Mouse (Mus musculus) activated CD4-positive, CD25-positive, alpha-beta regulatory T cell, adult 9 weeks (primary cell): ENCODE measurements around the gene Nlrc3. TPM values are rescaled to one million over a fixed set of nuclear protein-coding genes. Genes with fewer than 3 reads are reported as not detected.

Experiments
- polyA plus RNA-seq: library from polyadenylated mRNA; unstranded; fragments of 100-300 nt; shearing (Covaris generic); gene quantifications from one replicate; pipeline ENCODE4 v1.2.1, GENCODE M21; 2017

Gene Nlrc3
- polyA plus RNA-seq, result 93.6 TPM

GRCm38 (mm10) chr16:3976251-3976671 is at the start of gene Nlrc3:
TSS of gene Nlrc3 (minus strand) at chr16:3976632.

GRCm38 (mm10) chr16:4003489-4004398 is 27.3 kb upstream of the Nlrc3 start, which contains the start of gene Slx4:
TSS of gene Slx4 (minus strand) at chr16:4003770.

GRCm38 (mm10) chr16:3908537-3909111 is 67.8 kb downstream of the Nlrc3 start, which contains the start of the genes 1700037C18Rik and Cluap1:
TSS of gene 1700037C18Rik (minus strand) at chr16:3908689.
TSS of gene Cluap1 (plus strand) at chr16:3908801.

Other genes with a start within 250 kb of the Nlrc3 start
- 65.1 TPM for gene Zfp263, start 232.5 kb downstream of the Nlrc3 start, polyA plus RNA-seq
- not detected for gene Olfr15, start 145.8 kb downstream of the Nlrc3 start, polyA plus RNA-seq
- gene Zfp174, start 129.4 kb downstream of the Nlrc3 start, polyA plus RNA-seq, result 0.84 TPM
- 140 TPM for gene Naa60, start 104.3 kb downstream of the Nlrc3 start, polyA plus RNA-seq
- gene Zfp597, start 92.1 kb downstream of the Nlrc3 start, polyA plus RNA-seq, result 15.1 TPM
- gene Gm20695, start 92.0 kb downstream of the Nlrc3 start, polyA plus RNA-seq, result not detected
- 10.6 TPM for gene 1700037C18Rik, start 67.9 kb downstream of the Nlrc3 start, polyA plus RNA-seq
- gene Cluap1, start 67.8 kb downstream of the Nlrc3 start, polyA plus RNA-seq, result 37.5 TPM
- gene Slx4, start 27.1 kb upstream of the Nlrc3 start, polyA plus RNA-seq, result 44.9 TPM
- 4.9 TPM for gene Dnase1, start 60.3 kb upstream of the Nlrc3 start, polyA plus RNA-seq
- gene Trap1, start 101.2 kb upstream of the Nlrc3 start, polyA plus RNA-seq, result 74.7 TPM
- 26.6 TPM for gene Crebbp, start 237.4 kb upstream of the Nlrc3 start, polyA plus RNA-seq